Mouse (Mus musculus): ENCODE results near the gene Cisd1. TPM values are rescaled to one million over a fixed set of nuclear protein-coding genes. Genes with fewer than 3 reads are reported as not detected.
A peak's percentile ranks its signal among the peaks of the same experiment; 100 is the strongest.

Gene Cisd1
- polyA plus RNA-seq, 1 experiment from 2014 or later = 93.7 TPM

GRCm38 (mm10) chr10:71327386-71327785, 17.4 kb downstream of the Cisd1 start:
- WGBS = 64% methylated on average over 10 of the region's 10 CpGs
- no peak for ATAC-seq (ENCODE audit: insufficient read depth)

GRCm38 (mm10) chr10:71326789-71327188, 18.0 kb downstream of the Cisd1 start:
- Histone ChIP-seq H3K36me3 (ENCODE audit: insufficient read depth) (peaks cover 17% of the 10 kb centered on the region), H3K27ac (ENCODE audit: low read depth) (no peak overlapping the region), H3K4me1 (ENCODE audit: insufficient read depth) (no peaks in the 10 kb centered on the region), H3K4me3 (ENCODE audit: low read depth, low read length) (no peak overlapping the region), H3K9ac (no peak overlapping the region), H3K4me2 (no peak overlapping the region), H3K27me3 (ENCODE audit: insufficient read depth, low read length) (no peaks in the 10 kb centered on the region), H3K9me3 (ENCODE audit: low read depth, low read length) (no peaks in the 10 kb centered on the region)
- TF ChIP-seq CTCF (IDR thresholded peaks at IDR 0.05; ENCODE audit: low read depth) = peak; percentile 94
- WGBS = 12% methylated on average over 7 of the region's 7 CpGs
- peak; percentile 91 for DNase-seq
- no peak for ATAC-seq (ENCODE audit: insufficient read depth)

More at GRCm38 (mm10) chr10:71327386-71327785, 17.4 kb downstream of the Cisd1 start:
- Histone ChIP-seq H3K36me3 (ENCODE audit: insufficient read depth) (peaks cover 17% of the 10 kb centered on the region), H3K9ac (no peak overlapping the region), H3K27me3 (ENCODE audit: insufficient read depth, low read length) (no peaks in the 10 kb centered on the region), H3K4me3 (ENCODE audit: low read depth, low read length) (no peak overlapping the region), H3K4me2 (no peak overlapping the region), H3K9me3 (ENCODE audit: low read depth, low read length) (no peaks in the 10 kb centered on the region), H3K27ac (ENCODE audit: low read depth) (no peak overlapping the region), H3K4me1 (ENCODE audit: insufficient read depth) (no peaks in the 10 kb centered on the region)
- TF ChIP-seq CTCF (IDR thresholded peaks at IDR 0.05; ENCODE audit: low read depth) = no peak
- DNase-seq = no peak

- H3K4me1 ChIP-seq (ENCODE audit: insufficient read depth) = no peaks in the 10 kb centered on the region
- 68% methylated on average over 7 of the region's 7 CpGs for whole genome bisulfite sequencing
- no peaks in the 10 kb centered on the region for H3K9me3 ChIP-seq (ENCODE audit: low read depth, low read length)
- H3K27ac ChIP-seq (ENCODE audit: low read depth) = no peak overlapping the region
- peaks cover 17% of the 10 kb centered on the region for H3K36me3 ChIP-seq (ENCODE audit: insufficient read depth)
- TF ChIP-seq CTCF (IDR thresholded peaks at IDR 0.05; ENCODE audit: low read depth) = no peak
- no peak overlapping the region for H3K4me3 ChIP-seq (ENCODE audit: low read depth, low read length)
- no peak for ATAC-seq (ENCODE audit: insufficient read depth)
- H3K9ac ChIP-seq = no peak overlapping the region
- no peak overlapping the region for H3K4me2 ChIP-seq
- no peak for DNase-seq
- H3K27me3 ChIP-seq (ENCODE audit: insufficient read depth, low read length) = no peaks in the 10 kb centered on the region
Observed at GRCm38 (mm10) chr10:71326123-71326522, 18.6 kb downstream of the Cisd1 start.

GRCm38 (mm10) chr10:71323669-71324068, 21.1 kb downstream of the Cisd1 start:
- Histone ChIP-seq H3K36me3 (ENCODE audit: insufficient read depth) (no peaks in the 10 kb centered on the region), H3K4me3 (ENCODE audit: low read depth, low read length) (no peak overlapping the region), H3K27ac (ENCODE audit: low read depth) (no peak overlapping the region), H3K4me2 (no peak overlapping the region), H3K9ac (no peak overlapping the region), H3K9me3 (ENCODE audit: low read depth, low read length) (no peaks in the 10 kb centered on the region), H3K27me3 (ENCODE audit: insufficient read depth, low read length) (no peaks in the 10 kb centered on the region), H3K4me1 (ENCODE audit: insufficient read depth) (no peaks in the 10 kb centered on the region)
- DNase-seq = no peak
- no peak for TF ChIP-seq CTCF (IDR thresholded peaks at IDR 0.05; ENCODE audit: low read depth)
- ATAC-seq (ENCODE audit: insufficient read depth) = no peak
- WGBS = 80% methylated on average over 8 of the region's 8 CpGs

- no peaks in the 10 kb centered on the region for H3K36me3 ChIP-seq (ENCODE audit: insufficient read depth)
- H3K9me3 ChIP-seq (ENCODE audit: low read depth, low read length) = no peaks in the 10 kb centered on the region
- H3K4me3 ChIP-seq (ENCODE audit: low read depth, low read length) = no peak overlapping the region
- no peak overlapping the region for H3K27ac ChIP-seq (ENCODE audit: low read depth)
- WGBS = 55% methylated on average over 7 of the region's 7 CpGs
- H3K27me3 ChIP-seq (ENCODE audit: insufficient read depth, low read length) = no peaks in the 10 kb centered on the region
- H3K9ac ChIP-seq = no peak overlapping the region
- no peaks in the 10 kb centered on the region for H3K4me1 ChIP-seq (ENCODE audit: insufficient read depth)
- TF ChIP-seq CTCF (IDR thresholded peaks at IDR 0.05; ENCODE audit: low read depth) = no peak
- H3K4me2 ChIP-seq = no peak overlapping the region
- DNase-seq (no peak), ATAC-seq (ENCODE audit: insufficient read depth) (no peak)
Observed at GRCm38 (mm10) chr10:71316497-71316896, 28.3 kb downstream of the Cisd1 start.

- no peak for TF ChIP-seq CTCF (IDR thresholded peaks at IDR 0.05; ENCODE audit: low read depth)
- no peaks in the 10 kb centered on the region for H3K36me3 ChIP-seq (ENCODE audit: insufficient read depth)
- no peak overlapping the region for H3K4me2 ChIP-seq
- H3K9ac ChIP-seq = no peak overlapping the region
- no peak overlapping the region for H3K4me3 ChIP-seq (ENCODE audit: low read depth, low read length)
- ATAC-seq (ENCODE audit: insufficient read depth) (no peak), DNase-seq (no peak)
- H3K27me3 ChIP-seq (ENCODE audit: insufficient read depth, low read length) = no peaks in the 10 kb centered on the region
- no peaks in the 10 kb centered on the region for H3K4me1 ChIP-seq (ENCODE audit: insufficient read depth)
- no peak overlapping the region for H3K27ac ChIP-seq (ENCODE audit: low read depth)
- WGBS = 75% methylated on average over 11 of the region's 11 CpGs
- H3K9me3 ChIP-seq (ENCODE audit: low read depth, low read length) = no peaks in the 10 kb centered on the region
Observed at GRCm38 (mm10) chr10:71316056-71316455, 28.7 kb downstream of the Cisd1 start.

GRCm38 (mm10) chr10:71314596-71314995, 30.2 kb downstream of the Cisd1 start:
- no peak for ATAC-seq (ENCODE audit: insufficient read depth)
- Histone ChIP-seq H3K4me1 (ENCODE audit: insufficient read depth) (no peaks in the 10 kb centered on the region), H3K9ac (no peak overlapping the region)

GRCm38 (mm10) chr10:71310288-71310687, 34.5 kb downstream of the Cisd1 start:
- Histone ChIP-seq H3K36me3 (ENCODE audit: insufficient read depth) (no peaks in the 10 kb centered on the region), H3K9ac (no peak overlapping the region), H3K4me3 (ENCODE audit: low read depth, low read length) (no peak overlapping the region), H3K4me2 (no peak overlapping the region), H3K9me3 (ENCODE audit: low read depth, low read length) (no peaks in the 10 kb centered on the region), H3K4me1 (ENCODE audit: insufficient read depth) (no peaks in the 10 kb centered on the region), H3K27me3 (ENCODE audit: insufficient read depth, low read length) (no peaks in the 10 kb centered on the region), H3K27ac (ENCODE audit: low read depth) (no peak overlapping the region)
- 59% methylated on average over 3 of the region's 3 CpGs for WGBS
- ATAC-seq (ENCODE audit: insufficient read depth) (no peak), DNase-seq (no peak)
- TF ChIP-seq CTCF (IDR thresholded peaks at IDR 0.05; ENCODE audit: low read depth) = no peak

More at GRCm38 (mm10) chr10:71314596-71314995, 30.2 kb downstream of the Cisd1 start:
- Histone ChIP-seq H3K27ac (ENCODE audit: low read depth) (no peak overlapping the region), H3K4me2 (no peak overlapping the region), H3K27me3 (ENCODE audit: insufficient read depth, low read length) (no peaks in the 10 kb centered on the region), H3K9me3 (ENCODE audit: low read depth, low read length) (no peaks in the 10 kb centered on the region), H3K36me3 (ENCODE audit: insufficient read depth) (no peaks in the 10 kb centered on the region), H3K4me3 (ENCODE audit: low read depth, low read length) (no peak overlapping the region)
- WGBS = 32% methylated on average over 3 of the region's 3 CpGs
- DNase-seq = no peak
- TF ChIP-seq CTCF (IDR thresholded peaks at IDR 0.05; ENCODE audit: low read depth) = no peak

All from lung, embryonic 14.5 days (tissue).